Mouse (Mus musculus): ENCODE measurements at regions not wholly inside any gene's neighbourhood (a gene's known extent, or its start where the extent isn't known, plus 50 kb on each side); places are given as distances from the start of the nearest gene placed in this dataset.

DNA sequence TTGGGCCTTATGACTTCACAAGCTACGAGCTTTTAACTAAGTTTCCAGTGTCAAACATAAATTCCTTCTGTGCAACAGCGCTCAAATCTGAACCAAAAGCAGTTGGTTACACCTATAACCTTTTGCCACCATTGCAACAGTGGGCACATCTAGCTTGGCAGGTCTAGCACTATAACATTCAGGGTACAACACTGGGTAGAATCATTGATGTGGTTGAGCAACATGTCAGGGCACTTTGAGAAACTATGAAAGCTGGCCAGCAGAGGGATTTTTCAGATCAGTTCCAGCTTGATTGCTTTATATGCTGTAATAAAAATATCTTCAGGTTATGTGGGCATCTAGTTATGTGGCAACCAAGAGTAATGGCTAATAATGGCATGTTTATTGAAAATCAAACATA, 63.8 kb upstream of the Slc7a11 start:
- no peak for TF ChIP-seq POLR2A (IDR thresholded peaks at IDR 0.05; ENCODE audit: borderline replicate concordance, control insufficient read depth, low read depth, low read length)
- no peak for TF ChIP-seq CTCF (IDR thresholded peaks at IDR 0.05; ENCODE audit: control insufficient read depth, insufficient read depth, low read length)
